Mouse (Mus musculus): ENCODE measurements at regions not wholly inside any gene's neighbourhood (a gene's known extent, or its start where the extent isn't known, plus 50 kb on each side); places are given as distances from the start of the nearest gene placed in this dataset.
A peak's percentile ranks its signal among the peaks of the same experiment; 100 is the strongest.

GRCm38 (mm10) chr10:67778341-67778740 lies 134.1 kb downstream of the Zfp365 start:
- TF ChIP-seq CTCF (IDR thresholded peaks at IDR 0.05; ENCODE audit: low read depth, low read length): no peak
- no peak for TF ChIP-seq POLR2A (IDR thresholded peaks at IDR 0.05; ENCODE audit: borderline replicate concordance, low read depth, low read length)
- no peak overlapping the region for H3K27ac ChIP-seq (ENCODE audit: insufficient read depth, low read depth, low read length)
- no peaks in the 10 kb centered on the region for H3K4me1 ChIP-seq (ENCODE audit: control insufficient read depth, insufficient read depth, low read length)
- H3K4me3 ChIP-seq (ENCODE audit: insufficient read depth, low read length): no peak overlapping the region

GRCm38 (mm10) chr10:67777721-67778120 lies 134.7 kb downstream of the Zfp365 start:
- TF ChIP-seq POLR2A (IDR thresholded peaks at IDR 0.05; ENCODE audit: borderline replicate concordance, low read depth, low read length) (no peak), CTCF (IDR thresholded peaks at IDR 0.05; ENCODE audit: low read depth, low read length) (no peak)
- no peak overlapping the region for H3K27ac ChIP-seq (ENCODE audit: insufficient read depth, low read depth, low read length)
- no peak overlapping the region for H3K4me3 ChIP-seq (ENCODE audit: insufficient read depth, low read length)
- H3K4me1 ChIP-seq (ENCODE audit: control insufficient read depth, insufficient read depth, low read length): no peaks in the 10 kb centered on the region

GRCm38 (mm10) chr10:67776851-67777250 lies 135.6 kb downstream of the Zfp365 start:
- Histone ChIP-seq H3K4me3 (ENCODE audit: insufficient read depth, low read length) (no peak overlapping the region), H3K27ac (ENCODE audit: insufficient read depth, low read depth, low read length) (no peak overlapping the region), H3K4me1 (ENCODE audit: control insufficient read depth, insufficient read depth, low read length) (no peaks in the 10 kb centered on the region)
- TF ChIP-seq POLR2A (IDR thresholded peaks at IDR 0.05; ENCODE audit: borderline replicate concordance, low read depth, low read length) (no peak), CTCF (IDR thresholded peaks at IDR 0.05; ENCODE audit: low read depth, low read length) (no peak)

- Histone ChIP-seq H3K4me3 (ENCODE audit: insufficient read depth, low read length) (no peak overlapping the region), H3K4me1 (ENCODE audit: control insufficient read depth, insufficient read depth, low read length) (no peaks in the 10 kb centered on the region), H3K27ac (ENCODE audit: insufficient read depth, low read depth, low read length) (no peak overlapping the region)
- no peak for TF ChIP-seq POLR2A (IDR thresholded peaks at IDR 0.05; ENCODE audit: borderline replicate concordance, low read depth, low read length)
- TF ChIP-seq CTCF (IDR thresholded peaks at IDR 0.05; ENCODE audit: low read depth, low read length): no peak
Measured at GRCm38 (mm10) chr10:67771796-67772195, 140.7 kb downstream of the Zfp365 start.

- no peak overlapping the region for H3K27ac ChIP-seq (ENCODE audit: insufficient read depth, low read depth, low read length)
- peaks cover 4% of the 10 kb centered on the region for H3K4me1 ChIP-seq (ENCODE audit: control insufficient read depth, insufficient read depth, low read length)
- no peak for TF ChIP-seq POLR2A (IDR thresholded peaks at IDR 0.05; ENCODE audit: borderline replicate concordance, low read depth, low read length)
- TF ChIP-seq CTCF (IDR thresholded peaks at IDR 0.05; ENCODE audit: low read depth, low read length): peak; percentile 93
- no peak overlapping the region for H3K4me3 ChIP-seq (ENCODE audit: insufficient read depth, low read length)
Measured at GRCm38 (mm10) chr10:67766099-67766498, 146.4 kb downstream of the Zfp365 start.

GRCm38 (mm10) chr10:67760424-67760823 lies 152.0 kb downstream of the Zfp365 start:
- no peak overlapping the region for H3K27ac ChIP-seq (ENCODE audit: insufficient read depth, low read depth, low read length)

DNA sequence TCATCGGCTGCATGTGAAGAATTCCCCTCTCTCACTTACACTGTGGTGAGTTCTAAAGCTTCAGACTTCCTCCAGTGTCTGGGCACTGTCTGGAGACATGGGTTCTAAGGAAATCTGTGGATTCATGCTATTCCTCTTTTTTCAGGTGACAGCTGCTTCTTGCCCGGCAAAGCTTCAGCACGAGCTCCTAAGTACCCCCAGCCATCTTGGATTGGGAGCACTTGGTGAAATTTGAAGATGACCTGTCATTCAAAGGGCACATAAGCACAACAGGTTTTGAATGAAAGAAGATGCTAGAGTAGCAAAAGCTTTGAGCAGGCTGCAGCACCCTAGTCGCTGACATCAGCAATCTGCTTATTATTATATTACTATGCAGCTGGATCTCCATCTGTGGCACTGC lies 164.3 kb downstream of the Zfp365 start:
- Histone ChIP-seq H3K27ac (ENCODE audit: insufficient read depth, low read depth, low read length) (no peak overlapping the region), H3K4me1 (ENCODE audit: control insufficient read depth, insufficient read depth, low read length) (peaks cover 8% of the 10 kb centered on the region), H3K4me3 (ENCODE audit: insufficient read depth, low read length) (no peak overlapping the region)
- TF ChIP-seq CTCF (IDR thresholded peaks at IDR 0.05; ENCODE audit: low read depth, low read length) (no peak), POLR2A (IDR thresholded peaks at IDR 0.05; ENCODE audit: borderline replicate concordance, low read depth, low read length) (no peak)

More at GRCm38 (mm10) chr10:67760424-67760823, 152.0 kb downstream of the Zfp365 start:
- no peak for TF ChIP-seq CTCF (IDR thresholded peaks at IDR 0.05; ENCODE audit: low read depth, low read length)
- TF ChIP-seq POLR2A (IDR thresholded peaks at IDR 0.05; ENCODE audit: borderline replicate concordance, low read depth, low read length): no peak
- Histone ChIP-seq H3K4me3 (ENCODE audit: insufficient read depth, low read length) (no peak overlapping the region), H3K4me1 (ENCODE audit: control insufficient read depth, insufficient read depth, low read length) (peaks cover 11% of the 10 kb centered on the region)

- TF ChIP-seq CTCF (IDR thresholded peaks at IDR 0.05; ENCODE audit: low read depth, low read length) (no peak), POLR2A (IDR thresholded peaks at IDR 0.05; ENCODE audit: borderline replicate concordance, low read depth, low read length) (no peak)
- Histone ChIP-seq H3K4me3 (ENCODE audit: insufficient read depth, low read length) (no peak overlapping the region), H3K4me1 (ENCODE audit: control insufficient read depth, insufficient read depth, low read length) (peaks cover 10% of the 10 kb centered on the region), H3K27ac (ENCODE audit: insufficient read depth, low read depth, low read length) (no peak overlapping the region)
Measured at GRCm38 (mm10) chr10:67747461-67747860, 165.0 kb downstream of the Zfp365 start.

DNA sequence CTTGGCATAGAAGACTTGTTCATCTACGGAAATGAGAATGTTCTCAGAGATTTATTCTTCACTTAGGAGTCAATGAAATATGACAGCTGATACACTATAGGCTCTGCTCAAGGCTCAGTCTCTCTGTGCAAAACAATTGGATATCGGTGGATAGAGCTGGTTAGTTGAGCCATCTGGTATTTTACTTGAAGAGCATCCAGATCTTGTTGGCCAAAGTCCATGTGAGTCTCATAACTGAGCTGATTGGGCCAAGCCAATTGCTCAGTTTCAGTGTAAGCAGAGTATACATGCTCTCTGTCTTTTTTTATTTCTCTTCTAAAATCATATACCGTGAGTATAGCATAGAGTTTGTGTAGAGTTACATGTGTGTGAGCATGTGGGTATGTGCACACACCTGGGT lies 166.3 kb downstream of the Zfp365 start:
- H3K27ac ChIP-seq (ENCODE audit: insufficient read depth, low read depth, low read length): no peak overlapping the region
- peaks cover 14% of the 10 kb centered on the region for H3K4me1 ChIP-seq (ENCODE audit: control insufficient read depth, insufficient read depth, low read length)
- no peak overlapping the region for H3K4me3 ChIP-seq (ENCODE audit: insufficient read depth, low read length)
- TF ChIP-seq CTCF (IDR thresholded peaks at IDR 0.05; ENCODE audit: low read depth, low read length) (no peak), POLR2A (IDR thresholded peaks at IDR 0.05; ENCODE audit: borderline replicate concordance, low read depth, low read length) (no peak)

DNA sequence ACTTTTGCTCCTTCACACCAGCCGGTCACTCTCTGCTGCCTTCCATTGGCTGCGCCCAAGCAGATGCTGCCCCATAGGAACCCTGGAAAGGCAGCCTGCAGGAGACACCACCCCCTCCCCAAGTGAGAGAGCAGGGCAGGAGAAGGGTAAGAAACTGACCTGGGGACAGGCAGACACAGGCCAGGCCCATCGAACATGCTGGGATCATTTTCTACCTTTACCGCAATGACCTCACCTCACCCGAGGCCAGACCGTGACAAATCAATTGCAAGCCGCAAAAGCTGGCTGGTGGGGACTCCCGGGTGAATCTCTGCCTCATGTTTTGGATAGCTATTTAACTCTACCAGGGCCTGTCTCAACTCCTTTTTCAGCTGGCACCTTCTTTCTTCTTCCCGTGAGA lies 168.9 kb downstream of the Zfp365 start:
- H3K27ac ChIP-seq (ENCODE audit: insufficient read depth, low read depth, low read length): no peak overlapping the region
- TF ChIP-seq POLR2A (IDR thresholded peaks at IDR 0.05; ENCODE audit: borderline replicate concordance, low read depth, low read length) (no peak), CTCF (IDR thresholded peaks at IDR 0.05; ENCODE audit: low read depth, low read length) (no peak)
- H3K4me3 ChIP-seq (ENCODE audit: insufficient read depth, low read length): no peak overlapping the region
- peaks cover 12% of the 10 kb centered on the region for H3K4me1 ChIP-seq (ENCODE audit: control insufficient read depth, insufficient read depth, low read length)

DNA sequence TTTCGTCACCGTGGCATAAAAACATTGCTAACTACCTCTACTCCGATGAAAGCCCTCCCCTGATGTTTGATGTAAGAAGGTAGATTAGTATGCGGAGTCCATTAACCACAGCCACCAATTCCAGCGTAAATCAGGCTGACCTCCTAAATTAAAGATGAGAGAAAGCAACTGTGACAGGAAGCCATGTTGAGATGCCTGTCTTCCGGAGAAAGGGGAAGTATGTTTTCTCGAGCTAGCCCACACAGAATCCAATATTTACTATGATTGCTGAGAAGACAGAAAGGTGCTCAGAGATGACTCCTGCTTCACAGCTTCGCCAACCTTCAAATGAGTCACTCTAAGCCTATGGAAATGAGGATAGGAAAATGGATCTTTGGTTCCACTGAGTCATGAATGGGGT lies 169.6 kb downstream of the Zfp365 start:
- no peak overlapping the region for H3K4me3 ChIP-seq (ENCODE audit: insufficient read depth, low read length)
- TF ChIP-seq CTCF (IDR thresholded peaks at IDR 0.05; ENCODE audit: low read depth, low read length) (no peak), POLR2A (IDR thresholded peaks at IDR 0.05; ENCODE audit: borderline replicate concordance, low read depth, low read length) (no peak)
- peaks cover 6% of the 10 kb centered on the region for H3K4me1 ChIP-seq (ENCODE audit: control insufficient read depth, insufficient read depth, low read length)
- H3K27ac ChIP-seq (ENCODE audit: insufficient read depth, low read depth, low read length): no peak overlapping the region

All from bone marrow macrophage, adult 2 months (primary cell).